Mouse (Mus musculus) fibroblast of lung, adult 2 months (primary cell): ENCODE results near the gene Gm28079.
"Not testable (repeated sequence)": the region's sequence is repeated elsewhere in the genome, so short reads cannot be mapped to it uniquely, and the experiment has no call there.

Experiments
- DNase-seq: peaks from one replicate; pipeline ENCODE4 v3.0.0-alpha.2; 2011; ENCODE audit warnings: low read depth

Gm28079 gene

GRCm38 (mm10) chrY:70014799-70015198 is at the start of gene Gm28079:
TSS of gene Gm28079 (minus strand) at chrY:70014899.
- not testable (repeated sequence) for DNase-seq
